Mouse (Mus musculus): ENCODE results near the gene Sox12.

DNA sequence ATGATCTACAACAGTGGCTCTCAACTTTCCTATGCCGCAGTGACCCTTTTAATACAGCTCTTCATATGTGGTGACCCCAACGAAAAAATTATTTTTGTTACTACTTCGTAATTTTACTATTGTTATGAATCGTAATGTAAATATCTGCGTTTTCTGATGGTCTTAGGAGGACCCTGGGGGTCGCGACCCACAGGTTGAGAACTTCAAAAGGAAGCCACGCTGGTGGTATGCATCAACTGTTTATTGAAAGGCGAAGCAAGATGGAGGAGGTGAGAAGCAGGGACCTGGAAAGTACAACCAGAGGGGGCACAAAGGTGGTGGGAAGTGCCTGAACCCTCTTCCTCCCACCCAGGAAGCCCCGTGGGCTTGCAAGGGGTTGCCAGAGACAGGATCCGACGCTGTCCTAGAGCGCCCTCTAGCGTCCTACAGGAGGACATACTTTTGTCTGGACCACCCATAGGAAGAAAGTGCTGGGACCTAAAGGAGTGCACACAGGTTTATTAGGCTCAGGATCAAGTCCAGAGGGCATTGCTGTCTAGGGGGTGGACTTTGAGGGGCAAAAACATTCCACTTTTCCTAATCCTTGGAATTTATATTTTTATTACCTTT lies 29.2 kb downstream of the Sox12 start:
- peak; percentile 66 for TF ChIP-seq CTCF (IDR thresholded peaks at IDR 0.05; ENCODE audit: insufficient read depth, low read depth, low read length)
- TF ChIP-seq POLR2A (IDR thresholded peaks at IDR 0.05; ENCODE audit: insufficient read depth, low read depth, low read length) = no peak
